Mouse (Mus musculus) liver, embryonic 15.5 days (tissue): ENCODE data around the gene Ephb1. TPM values are rescaled to one million over a fixed set of nuclear protein-coding genes. Genes with fewer than 3 reads are reported as not detected.

Experiments
- ATAC-seq: fragments of 200-750 bp; cut with Nextera tagmentation; 2 replicates; pipeline ENCODE4 v1.8.0; 2017; ENCODE audit warnings: moderate number of reproducible peaks, mild to moderate bottlenecking, moderate library complexity; ENCODE audit not compliant: insufficient read depth
- H3K27ac ChIP-seq: fragments of 300-500 bp; sonication (generic); replicated peaks from 2 replicates; pipeline ENCODE4 v1.5.1; 2015; ENCODE audit warnings: mild to moderate bottlenecking, inconsistent platforms
- H3K27me3 ChIP-seq: fragments of 300-500 bp; sonication (generic); 2 replicates; pipeline ENCODE4 v1.6.1; 2015; ENCODE audit warnings: mild to moderate bottlenecking, inconsistent platforms
- H3K36me3 ChIP-seq: fragments of 300-500 bp; sonication (generic); replicated peaks from 2 replicates; pipeline ENCODE4 v1.6.1; 2015; ENCODE audit warnings: moderate library complexity, mild to moderate bottlenecking, inconsistent platforms
- H3K4me1 ChIP-seq: fragments of 300-500 bp; sonication (generic); replicated peaks from 2 replicates; pipeline ENCODE4 v1.6.1; 2015; ENCODE audit warnings: inconsistent platforms
- H3K4me2 ChIP-seq: fragments of 300-500 bp; sonication (generic); 2 replicates; pipeline ENCODE4 v1.6.1; 2015; ENCODE audit warnings: moderate library complexity, mild to moderate bottlenecking, inconsistent platforms
- H3K4me3 ChIP-seq: fragments of 300-500 bp; sonication (generic); replicated peaks from 2 replicates; pipeline ENCODE4 v1.5.1; 2015; ENCODE audit warnings: mild to moderate bottlenecking, inconsistent platforms
- H3K9ac ChIP-seq: fragments of 300-500 bp; sonication (generic); 2 replicates; pipeline ENCODE4 v1.6.1; 2015; ENCODE audit warnings: moderate library complexity, mild to moderate bottlenecking, inconsistent platforms
- H3K9me3 ChIP-seq: fragments of 300-500 bp; sonication (generic); replicated peaks from 2 replicates; pipeline ENCODE4 v1.6.1; 2016; ENCODE audit warnings: inconsistent platforms
- WGBS: fragments of 180-500 bp; shearing (Covaris S2); methylation state at CpG from one replicate; pipeline ENCODE4 v1.1.7; 2015; ENCODE audit warnings: mixed read lengths; ENCODE audit not compliant: insufficient replicate concordance; 5-methylcytosine and 5-hydroxymethylcytosine counted together
- polyA plus RNA-seq: library from polyadenylated mRNA; unstranded; fragments of >200 nt; fragmentation: Nextera tagmentation; extraction: Ambion mirVana; gene quantifications from 2 replicates; pipeline ENCODE4 v1.2.1, GENCODE M21; 2015

Gene Ephb1
- polyA plus RNA-seq, 1 experiment from 2014 or later: 0.20 TPM

DNA sequence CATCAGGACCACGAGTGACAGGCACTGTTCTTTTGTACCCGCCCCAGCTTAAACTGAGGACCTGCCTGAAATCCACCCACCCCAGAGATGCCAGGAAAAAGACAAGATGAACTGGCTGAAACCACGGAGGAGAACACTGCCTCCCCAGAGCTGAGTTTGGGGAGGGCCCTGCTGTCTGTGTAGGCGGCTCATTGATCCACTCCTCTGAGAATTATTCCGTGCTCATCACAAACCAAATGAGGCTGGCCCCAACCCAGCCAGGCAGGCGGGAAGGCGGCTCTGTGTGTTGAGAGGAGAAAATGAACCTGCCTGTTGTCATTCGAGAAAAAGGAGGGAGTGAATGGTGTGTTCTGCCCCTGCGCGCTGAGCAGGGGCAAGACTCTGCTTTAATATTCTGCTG lies 2.8 kb downstream of the Ephb1 start:
- H3K4me2 ChIP-seq: no peak overlapping the region
- H3K27me3 ChIP-seq: peaks cover 76% of the 10 kb centered on the region

DNA sequence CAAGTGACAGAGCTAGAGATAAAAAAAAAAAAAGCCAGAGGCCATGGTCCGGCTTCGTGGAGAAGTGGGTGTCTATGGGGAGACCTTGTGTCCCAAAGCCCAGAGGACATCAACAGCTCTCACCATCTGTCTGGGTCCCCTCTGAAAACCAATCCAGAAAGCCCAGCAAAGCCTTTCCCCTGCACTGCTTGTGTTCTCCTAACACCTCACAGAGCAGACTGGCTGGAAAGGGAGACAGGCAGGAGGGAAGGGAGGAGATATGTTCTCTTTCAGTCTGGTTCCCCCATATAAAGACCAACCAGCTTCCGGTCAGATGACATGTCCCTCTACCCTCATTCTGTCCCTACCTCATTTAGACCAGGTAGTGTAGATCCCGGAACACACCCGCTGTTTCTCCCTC lies 3.3 kb downstream of the Ephb1 start:
- 28% methylated on average over 5 of the region's 5 CpGs for WGBS
- Histone ChIP-seq H3K9me3 (no peaks in the 10 kb centered on the region), H3K36me3 (no peaks in the 10 kb centered on the region), H3K4me1 (no peaks in the 10 kb centered on the region), H3K27me3 (peaks cover 76% of the 10 kb centered on the region), H3K9ac (no peak overlapping the region), H3K4me3 (no peak overlapping the region), H3K27ac (no peak overlapping the region), H3K4me2 (no peak overlapping the region)
- ATAC-seq: no peak

More for the DNA sequence above, 2.8 kb downstream of the Ephb1 start:
- Histone ChIP-seq H3K4me1 (no peaks in the 10 kb centered on the region), H3K9me3 (no peaks in the 10 kb centered on the region), H3K27ac (no peak overlapping the region), H3K9ac (no peak overlapping the region), H3K4me3 (no peak overlapping the region), H3K36me3 (no peaks in the 10 kb centered on the region)
- ATAC-seq: no peak
- 11% methylated on average over 10 of the region's 10 CpGs for WGBS

DNA sequence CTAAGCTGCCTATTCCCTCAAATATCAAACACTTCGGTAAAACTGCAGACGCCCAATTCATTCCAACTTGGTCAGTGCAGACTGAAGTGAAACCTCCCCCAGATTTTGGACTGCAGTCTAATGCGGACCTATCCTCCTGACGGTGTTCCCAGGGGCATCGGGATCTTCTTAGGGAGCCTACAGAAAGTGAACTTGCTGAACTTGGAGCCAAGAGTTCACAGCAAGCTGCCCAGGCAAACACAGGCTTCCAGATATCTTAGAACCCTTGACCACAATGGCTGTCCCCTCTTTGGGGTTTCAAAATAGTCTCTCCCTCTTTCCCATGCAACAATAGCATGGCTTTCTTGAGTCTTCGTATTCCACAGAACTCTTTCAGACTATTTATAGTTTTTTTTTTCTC lies 3.8 kb downstream of the Ephb1 start:
- no peak overlapping the region for H3K4me3 ChIP-seq
- no peak overlapping the region for H3K9ac ChIP-seq
- H3K9me3 ChIP-seq: no peaks in the 10 kb centered on the region
- no peak overlapping the region for H3K27ac ChIP-seq
- peaks cover 71% of the 10 kb centered on the region for H3K27me3 ChIP-seq
- H3K36me3 ChIP-seq: no peaks in the 10 kb centered on the region
- ATAC-seq: no peak
- H3K4me2 ChIP-seq: no peak overlapping the region
- WGBS: 58% methylated on average over 6 of the region's 6 CpGs
- no peaks in the 10 kb centered on the region for H3K4me1 ChIP-seq

DNA sequence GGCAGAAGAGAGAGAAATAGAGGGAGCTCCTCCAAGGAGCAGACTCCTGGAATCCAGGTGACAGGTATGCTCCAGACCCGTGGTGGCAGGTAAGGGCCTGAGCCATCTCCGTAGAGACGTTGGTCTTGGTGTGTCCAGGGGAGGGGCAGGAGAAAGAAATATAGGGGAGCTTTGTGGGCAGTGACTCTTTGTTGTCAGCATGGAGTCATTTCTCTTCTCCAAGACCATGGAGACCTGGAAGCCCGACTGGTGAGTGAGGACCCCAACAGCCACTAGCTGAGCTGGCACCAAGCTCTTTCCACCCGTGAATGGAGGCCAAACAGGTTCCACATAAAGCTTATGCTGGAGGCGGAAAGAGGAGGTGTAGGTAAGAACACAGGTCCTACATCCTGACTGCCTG lies 4.4 kb downstream of the Ephb1 start:
- no peak for ATAC-seq
- no peaks in the 10 kb centered on the region for H3K4me1 ChIP-seq
- no peak overlapping the region for H3K9ac ChIP-seq
- no peak overlapping the region for H3K4me2 ChIP-seq
- no peaks in the 10 kb centered on the region for H3K36me3 ChIP-seq
- H3K9me3 ChIP-seq: no peaks in the 10 kb centered on the region
- no peak overlapping the region for H3K27ac ChIP-seq
- H3K4me3 ChIP-seq: no peak overlapping the region
- peaks cover 65% of the 10 kb centered on the region for H3K27me3 ChIP-seq
- WGBS: 54% methylated on average over 6 of the region's 6 CpGs

DNA sequence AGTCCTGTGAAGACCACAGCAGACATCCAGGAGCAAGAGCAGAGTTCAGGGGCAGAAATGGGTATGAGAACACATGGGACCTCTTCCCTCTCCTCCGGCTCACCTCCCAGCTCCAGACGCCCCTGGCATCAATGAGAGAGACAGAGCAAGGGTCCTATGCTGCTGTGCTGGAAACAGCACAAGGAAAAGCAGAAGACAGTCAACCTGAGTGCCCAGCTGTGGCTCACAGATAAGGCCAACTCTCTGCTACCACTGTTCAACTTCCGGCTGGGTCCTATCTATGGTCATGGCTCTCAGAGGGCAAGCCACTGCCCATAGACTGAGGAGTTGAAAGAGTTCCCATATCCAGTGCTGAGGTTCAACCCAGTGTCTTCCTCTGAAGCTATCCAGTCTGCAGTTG lies 7.7 kb downstream of the Ephb1 start:
- Histone ChIP-seq H3K27me3 (peaks cover 32% of the 10 kb centered on the region), H3K4me3 (no peak overlapping the region)

DNA sequence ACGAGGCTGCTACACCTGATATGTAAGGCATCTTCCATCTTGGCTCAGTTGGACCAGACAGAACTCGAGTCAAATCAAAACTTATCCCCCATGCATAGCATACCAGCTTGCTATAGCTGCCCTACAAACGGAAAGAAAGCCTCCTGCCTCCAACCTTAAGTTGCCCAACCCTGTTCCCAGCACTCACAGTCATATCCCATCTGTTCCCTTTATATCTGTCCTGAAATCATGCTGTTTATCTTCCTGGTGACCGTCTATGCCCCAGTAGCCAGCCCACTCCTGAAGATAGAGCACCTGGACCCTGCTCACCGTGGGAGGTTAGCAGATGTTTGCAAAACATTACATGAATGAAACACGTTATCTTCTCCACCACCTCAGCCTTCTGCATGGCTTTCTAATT lies 9.0 kb downstream of the Ephb1 start:
- H3K4me3 ChIP-seq: no peak overlapping the region
- H3K9ac ChIP-seq: no peak overlapping the region
- 39% methylated on average over 6 of the region's 6 CpGs for WGBS
- H3K4me1 ChIP-seq: no peaks in the 10 kb centered on the region
- no peak overlapping the region for H3K27ac ChIP-seq
- H3K4me2 ChIP-seq: no peak overlapping the region
- H3K27me3 ChIP-seq: peaks cover 19% of the 10 kb centered on the region
- no peaks in the 10 kb centered on the region for H3K9me3 ChIP-seq
- no peaks in the 10 kb centered on the region for H3K36me3 ChIP-seq
- no peak for ATAC-seq

More for the DNA sequence above, 7.7 kb downstream of the Ephb1 start:
- Histone ChIP-seq H3K36me3 (no peaks in the 10 kb centered on the region), H3K27ac (no peak overlapping the region), H3K4me2 (no peak overlapping the region), H3K4me1 (no peaks in the 10 kb centered on the region), H3K9me3 (no peaks in the 10 kb centered on the region), H3K9ac (no peak overlapping the region)
- no peak for ATAC-seq
- 32% methylated on average over 3 of the region's 3 CpGs for WGBS

DNA sequence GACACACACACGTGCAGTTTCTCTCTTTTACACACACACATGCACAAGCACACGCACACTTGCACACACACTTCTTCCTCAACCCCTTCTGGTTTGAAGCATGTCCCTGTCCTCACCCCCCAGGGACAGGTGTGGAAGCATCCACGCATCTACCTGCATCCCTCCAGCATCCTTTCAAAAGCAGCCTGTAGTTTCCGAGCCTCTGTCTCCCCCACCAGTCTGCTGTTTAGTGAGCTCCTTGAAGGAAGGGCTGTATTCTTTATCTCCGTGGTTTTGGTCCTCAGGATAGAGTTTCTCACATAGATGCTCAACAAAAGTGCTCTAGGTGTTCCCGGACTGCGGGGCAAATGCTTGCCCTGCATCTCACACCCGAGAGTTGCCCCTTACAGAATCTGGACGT lies 9.4 kb downstream of the Ephb1 start:
- Histone ChIP-seq H3K9me3 (no peaks in the 10 kb centered on the region), H3K27me3 (peaks cover 15% of the 10 kb centered on the region), H3K27ac (no peak overlapping the region), H3K36me3 (no peaks in the 10 kb centered on the region), H3K4me2 (no peak overlapping the region), H3K4me3 (no peak overlapping the region), H3K4me1 (no peaks in the 10 kb centered on the region), H3K9ac (no peak overlapping the region)
- ATAC-seq: no peak
- WGBS: 55% methylated on average over 9 of the region's 9 CpGs

DNA sequence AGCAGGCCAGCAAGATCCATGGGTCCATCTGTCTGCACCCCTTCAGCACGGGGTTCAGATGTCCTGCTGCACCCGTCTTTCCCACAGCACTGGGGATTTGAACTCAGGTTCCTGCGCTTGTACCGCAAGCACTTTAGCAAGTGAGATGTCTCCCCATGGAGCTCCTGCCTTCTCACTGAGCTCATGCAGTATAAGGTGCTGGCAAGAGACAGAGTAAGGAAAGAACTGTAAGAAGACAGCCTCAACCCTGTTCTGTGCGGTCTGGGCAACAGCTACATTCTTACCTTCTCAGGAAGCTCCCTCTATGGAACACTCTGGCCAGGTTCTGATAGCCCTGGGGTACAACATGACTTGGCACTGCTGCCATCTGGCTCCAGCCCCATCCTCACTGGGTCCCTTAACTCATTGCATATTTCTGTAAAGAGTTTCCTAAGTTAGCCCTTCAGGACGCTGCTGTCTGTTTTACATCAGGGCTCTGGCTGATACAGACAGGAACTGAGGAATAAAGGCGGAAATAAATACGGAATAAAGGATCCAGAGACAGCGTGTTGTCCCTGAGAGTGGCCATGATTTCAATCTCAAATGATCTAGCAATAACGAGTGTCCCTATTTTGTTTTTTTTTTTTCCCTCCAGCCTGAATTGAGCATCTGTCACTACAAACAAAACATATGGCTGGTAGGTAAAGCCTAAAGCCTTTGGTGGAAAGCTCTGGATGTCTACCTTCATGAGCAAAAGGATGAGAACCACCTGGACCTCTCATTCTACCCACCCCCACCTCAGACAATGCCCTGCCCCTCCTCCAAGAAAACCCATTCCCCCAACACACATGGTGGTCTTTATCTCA lies 10.2 kb downstream of the Ephb1 start:
- peaks cover 8% of the 10 kb centered on the region; the same call in 1 of the 2 replicates for H3K27me3 ChIP-seq
- H3K4me2 ChIP-seq: no peak overlapping the region
- ATAC-seq: no peak
- no peak overlapping the region for H3K4me3 ChIP-seq
- H3K36me3 ChIP-seq: no peaks in the 10 kb centered on the region
- no peak overlapping the region for H3K27ac ChIP-seq
- H3K4me1 ChIP-seq: no peaks in the 10 kb centered on the region
- WGBS: 62% methylated on average over 10 of the region's 10 CpGs
- no peaks in the 10 kb centered on the region for H3K9me3 ChIP-seq
- no peak overlapping the region for H3K9ac ChIP-seq

DNA sequence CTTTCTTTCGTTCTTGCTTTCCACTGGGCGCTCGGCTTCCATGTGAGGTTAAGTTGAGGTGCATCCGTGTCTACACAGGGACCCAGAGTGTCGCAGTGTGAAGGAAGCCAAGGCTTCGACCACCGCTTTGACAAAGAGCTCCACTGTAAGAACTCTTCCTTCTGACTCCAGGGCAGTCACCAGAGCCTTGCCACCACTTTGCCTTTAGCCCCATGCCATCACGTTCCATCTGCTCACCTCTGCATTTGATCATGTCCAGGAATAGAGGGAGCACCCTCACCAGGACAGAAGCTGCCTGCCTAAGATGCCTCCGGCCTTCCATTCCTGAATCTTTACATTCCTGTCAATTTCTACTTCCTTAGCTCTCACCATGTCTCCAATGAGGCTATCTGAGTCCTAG lies 11.4 kb downstream of the Ephb1 start:
- no peak overlapping the region for H3K4me2 ChIP-seq
- H3K27me3 ChIP-seq: no peaks in the 10 kb centered on the region; the same call in 1 of the 2 replicates
- H3K27ac ChIP-seq: no peak overlapping the region
- H3K4me3 ChIP-seq: no peak overlapping the region
- no peak overlapping the region for H3K9ac ChIP-seq
- H3K36me3 ChIP-seq: no peaks in the 10 kb centered on the region
- no peak for ATAC-seq
- no peaks in the 10 kb centered on the region for H3K9me3 ChIP-seq
- H3K4me1 ChIP-seq: no peaks in the 10 kb centered on the region
- WGBS: 78% methylated on average over 9 of the region's 9 CpGs

DNA sequence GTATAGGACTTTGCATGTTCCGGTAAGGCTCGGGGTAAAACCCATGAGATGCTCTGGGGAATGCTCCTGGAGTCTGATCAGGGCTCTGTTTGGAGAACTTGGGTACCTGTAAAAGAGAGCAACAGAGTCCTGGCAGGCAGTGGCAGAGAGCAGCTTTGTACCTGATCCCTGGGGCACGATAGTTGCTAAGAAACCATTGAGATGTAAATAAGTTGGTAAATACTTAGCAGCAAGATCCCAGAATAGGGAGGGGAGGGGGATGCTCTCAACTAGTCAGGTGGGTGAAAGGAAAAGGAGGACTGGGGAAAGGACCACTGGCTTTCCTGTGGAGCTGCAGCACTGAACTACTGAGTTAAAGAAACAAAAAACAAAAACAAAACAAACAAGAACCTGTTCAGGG lies 12.5 kb downstream of the Ephb1 start:
- Histone ChIP-seq H3K27me3 (no peaks in the 10 kb centered on the region), H3K4me3 (no peak overlapping the region), H3K9me3 (no peaks in the 10 kb centered on the region), H3K4me2 (no peak overlapping the region), H3K4me1 (no peaks in the 10 kb centered on the region), H3K27ac (no peak overlapping the region), H3K9ac (no peak overlapping the region), H3K36me3 (no peaks in the 10 kb centered on the region)
- ATAC-seq: no peak
- WGBS: 41% methylated on average over 3 of the region's 3 CpGs

DNA sequence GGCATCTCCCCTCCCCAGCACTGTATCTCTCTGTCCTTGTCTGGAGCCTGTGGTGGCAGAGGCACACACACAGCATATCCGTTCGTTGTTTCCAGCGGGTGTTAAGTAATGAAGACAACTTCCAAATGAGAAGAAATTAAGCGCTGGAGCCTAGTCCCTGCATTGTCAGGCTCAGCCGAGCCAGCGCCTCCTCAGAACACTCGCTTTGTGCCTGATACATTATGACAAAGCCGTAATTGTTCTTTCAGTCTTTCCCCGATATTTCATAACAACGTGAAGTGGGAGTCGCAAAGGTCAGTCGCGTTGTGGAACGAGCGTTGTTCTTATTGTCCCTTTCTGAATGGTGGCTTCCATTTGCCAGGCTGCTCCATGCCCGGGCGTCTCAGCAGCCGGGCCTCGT lies 13.7 kb downstream of the Ephb1 start:
- H3K4me3 ChIP-seq: no peak overlapping the region
- H3K27ac ChIP-seq: no peak overlapping the region
- H3K4me1 ChIP-seq: no peaks in the 10 kb centered on the region
- H3K9me3 ChIP-seq: no peaks in the 10 kb centered on the region
- 80% methylated on average over 19 of the region's 19 CpGs for WGBS
- no peaks in the 10 kb centered on the region for H3K36me3 ChIP-seq
- H3K27me3 ChIP-seq: no peaks in the 10 kb centered on the region
- H3K4me2 ChIP-seq: no peak overlapping the region
- no peak overlapping the region for H3K9ac ChIP-seq
- no peak for ATAC-seq
